Mouse (Mus musculus): ENCODE results near the gene Map4k4. TPM values are rescaled to one million over a fixed set of nuclear protein-coding genes. Genes with fewer than 3 reads are reported as not detected.

Gene Map4k4
- polyA plus RNA-seq, 1 experiment from 2014 or later = 58.8 TPM

- no peak for ATAC-seq (ENCODE audit: insufficient number of reproducible peaks, insufficient read depth, low FRiP score, low TSS enrichment)
- no peaks in the 10 kb centered on the region for H3K9me3 ChIP-seq
- H3K4me3 ChIP-seq = no peak overlapping the region
- no peaks in the 10 kb centered on the region for H3K4me1 ChIP-seq
- H3K9ac ChIP-seq = no peak overlapping the region
- 77% methylated on average over 13 of the region's 13 CpGs for WGBS
- no peak overlapping the region for H3K27ac ChIP-seq
- no peaks in the 10 kb centered on the region for H3K27me3 ChIP-seq
- peaks cover 87% of the 10 kb centered on the region for H3K36me3 ChIP-seq
- no peak overlapping the region for H3K4me2 ChIP-seq (replicated peaks)
These were observed 82.2 kb downstream of the Map4k4 start for GRCm38 (mm10) chr1:39982727-39983487.

GRCm38 (mm10) chr1:39984331-39984730 is 83.6 kb downstream of the Map4k4 start:
- no peaks in the 10 kb centered on the region for H3K4me1 ChIP-seq
- no peaks in the 10 kb centered on the region for H3K27me3 ChIP-seq
- no peak overlapping the region for H3K9ac ChIP-seq
- no peak overlapping the region for H3K27ac ChIP-seq
- no peak overlapping the region for H3K4me3 ChIP-seq
- no peak for ATAC-seq (ENCODE audit: insufficient number of reproducible peaks, insufficient read depth, low FRiP score, low TSS enrichment)
- peaks cover 84% of the 10 kb centered on the region for H3K36me3 ChIP-seq
- no peak overlapping the region for H3K4me2 ChIP-seq (replicated peaks)
- H3K9me3 ChIP-seq = no peaks in the 10 kb centered on the region
- WGBS = 87% methylated on average over 9 of the region's 9 CpGs

- ATAC-seq (ENCODE audit: insufficient number of reproducible peaks, insufficient read depth, low FRiP score, low TSS enrichment) = no peak
- Histone ChIP-seq H3K27ac (no peak overlapping the region), H3K36me3 (peaks cover 81% of the 10 kb centered on the region), H3K4me2 (replicated peaks) (no peak overlapping the region), H3K27me3 (no peaks in the 10 kb centered on the region), H3K4me1 (no peaks in the 10 kb centered on the region), H3K9me3 (no peaks in the 10 kb centered on the region), H3K9ac (no peak overlapping the region), H3K4me3 (no peak overlapping the region)
- 86% methylated on average over 9 of the region's 9 CpGs for WGBS
These were observed 86.1 kb downstream of the Map4k4 start for GRCm38 (mm10) chr1:39986820-39987219.

GRCm38 (mm10) chr1:39988841-39989240 is 88.1 kb downstream of the Map4k4 start:
- Histone ChIP-seq H3K36me3 (peaks cover 85% of the 10 kb centered on the region), H3K9ac (no peak overlapping the region), H3K9me3 (no peaks in the 10 kb centered on the region), H3K4me3 (no peak overlapping the region), H3K4me1 (no peaks in the 10 kb centered on the region), H3K4me2 (replicated peaks) (no peak overlapping the region), H3K27ac (no peak overlapping the region), H3K27me3 (no peaks in the 10 kb centered on the region)
- ATAC-seq (ENCODE audit: insufficient number of reproducible peaks, insufficient read depth, low FRiP score, low TSS enrichment) = no peak
- 85% methylated on average over 12 of the region's 12 CpGs for WGBS

GRCm38 (mm10) chr1:39990041-39990440 is 89.3 kb downstream of the Map4k4 start:
- no peak overlapping the region for H3K9ac ChIP-seq
- no peaks in the 10 kb centered on the region for H3K27me3 ChIP-seq
- no peaks in the 10 kb centered on the region for H3K9me3 ChIP-seq
- WGBS = 91% methylated on average over 9 of the region's 9 CpGs
- H3K4me2 ChIP-seq (replicated peaks) = no peak overlapping the region
- no peaks in the 10 kb centered on the region for H3K4me1 ChIP-seq
- H3K4me3 ChIP-seq = no peak overlapping the region
- ATAC-seq (ENCODE audit: insufficient number of reproducible peaks, insufficient read depth, low FRiP score, low TSS enrichment) = no peak
- peaks cover 87% of the 10 kb centered on the region for H3K36me3 ChIP-seq
- no peak overlapping the region for H3K27ac ChIP-seq

GRCm38 (mm10) chr1:39993921-39994320 is 93.2 kb downstream of the Map4k4 start:
- WGBS = 89% methylated on average over 7 of the region's 7 CpGs
- no peak overlapping the region for H3K27ac ChIP-seq
- ATAC-seq (ENCODE audit: insufficient number of reproducible peaks, insufficient read depth, low FRiP score, low TSS enrichment) = no peak
- H3K36me3 ChIP-seq = peaks cover 93% of the 10 kb centered on the region
- no peak overlapping the region for H3K9ac ChIP-seq
- H3K27me3 ChIP-seq = no peaks in the 10 kb centered on the region
- H3K4me1 ChIP-seq = no peaks in the 10 kb centered on the region
- H3K9me3 ChIP-seq = no peaks in the 10 kb centered on the region
- H3K4me2 ChIP-seq (replicated peaks) = no peak overlapping the region
- no peak overlapping the region for H3K4me3 ChIP-seq

GRCm38 (mm10) chr1:39995593-39995992 is 94.9 kb downstream of the Map4k4 start:
- no peak for ATAC-seq (ENCODE audit: insufficient number of reproducible peaks, insufficient read depth, low FRiP score, low TSS enrichment)
- H3K36me3 ChIP-seq = peaks cover 93% of the 10 kb centered on the region
- H3K4me3 ChIP-seq = no peak overlapping the region
- H3K4me2 ChIP-seq (replicated peaks) = no peak overlapping the region
- no peak overlapping the region for H3K27ac ChIP-seq
- no peak overlapping the region for H3K9ac ChIP-seq
- H3K27me3 ChIP-seq = no peaks in the 10 kb centered on the region
- H3K9me3 ChIP-seq = no peaks in the 10 kb centered on the region
- 93% methylated on average over 2 of the region's 2 CpGs for whole genome bisulfite sequencing
- H3K4me1 ChIP-seq = no peaks in the 10 kb centered on the region

- WGBS = 81% methylated on average over 16 of the region's 16 CpGs
- H3K27ac ChIP-seq = no peak overlapping the region
- peaks cover 90% of the 10 kb centered on the region for H3K36me3 ChIP-seq
These were observed 99.8 kb downstream of the Map4k4 start for GRCm38 (mm10) chr1:40000476-40000875.

GRCm38 (mm10) chr1:40000899-40001298 is 100.2 kb downstream of the Map4k4 start:
- 72% methylated on average over 5 of the region's 5 CpGs for WGBS
- no peaks in the 10 kb centered on the region for H3K9me3 ChIP-seq
- H3K9ac ChIP-seq = no peak overlapping the region
- no peaks in the 10 kb centered on the region for H3K27me3 ChIP-seq
- ATAC-seq (ENCODE audit: insufficient number of reproducible peaks, insufficient read depth, low FRiP score, low TSS enrichment) = no peak
- peaks cover 90% of the 10 kb centered on the region for H3K36me3 ChIP-seq
- no peak overlapping the region for H3K27ac ChIP-seq
- no peak overlapping the region for H3K4me3 ChIP-seq
- no peaks in the 10 kb centered on the region for H3K4me1 ChIP-seq
- H3K4me2 ChIP-seq (replicated peaks) = no peak overlapping the region

More at GRCm38 (mm10) chr1:40000476-40000875, 99.8 kb downstream of the Map4k4 start:
- Histone ChIP-seq H3K9me3 (no peaks in the 10 kb centered on the region), H3K27me3 (no peaks in the 10 kb centered on the region), H3K9ac (no peak overlapping the region), H3K4me2 (replicated peaks) (no peak overlapping the region), H3K4me3 (no peak overlapping the region), H3K4me1 (no peaks in the 10 kb centered on the region)
- ATAC-seq (ENCODE audit: insufficient number of reproducible peaks, insufficient read depth, low FRiP score, low TSS enrichment) = no peak

- Histone ChIP-seq H3K27ac (no peak overlapping the region), H3K36me3 (peaks cover 90% of the 10 kb centered on the region), H3K9me3 (no peaks in the 10 kb centered on the region), H3K9ac (no peak overlapping the region), H3K27me3 (no peaks in the 10 kb centered on the region), H3K4me1 (no peaks in the 10 kb centered on the region), H3K4me2 (replicated peaks) (no peak overlapping the region), H3K4me3 (no peak overlapping the region)
- 68% methylated on average over 4 of the region's 4 CpGs for WGBS
- ATAC-seq (ENCODE audit: insufficient number of reproducible peaks, insufficient read depth, low FRiP score, low TSS enrichment) = no peak
These were observed 101.5 kb downstream of the Map4k4 start for GRCm38 (mm10) chr1:40002129-40002727.

- Histone ChIP-seq H3K4me1 (no peaks in the 10 kb centered on the region), H3K9ac (no peak overlapping the region), H3K27ac (no peak overlapping the region), H3K4me2 (replicated peaks) (no peak overlapping the region), H3K36me3 (peaks cover 89% of the 10 kb centered on the region), H3K4me3 (no peak overlapping the region), H3K27me3 (no peaks in the 10 kb centered on the region), H3K9me3 (no peaks in the 10 kb centered on the region)
- peak; percentile 41; the same call in 1 of the 2 replicates for ATAC-seq (ENCODE audit: insufficient number of reproducible peaks, insufficient read depth, low FRiP score, low TSS enrichment)
- 97% methylated on average over 4 of the region's 4 CpGs for WGBS
These were observed 105.4 kb downstream of the Map4k4 start for GRCm38 (mm10) chr1:40006043-40006651.

GRCm38 (mm10) chr1:40007962-40008471 is 107.3 kb downstream of the Map4k4 start:
- WGBS = 84% methylated on average over 17 of the region's 17 CpGs
- Histone ChIP-seq H3K4me3 (no peak overlapping the region), H3K36me3 (peaks cover 93% of the 10 kb centered on the region), H3K27ac (no peak overlapping the region), H3K4me1 (no peaks in the 10 kb centered on the region), H3K9me3 (no peaks in the 10 kb centered on the region), H3K9ac (no peak overlapping the region), H3K4me2 (replicated peaks) (no peak overlapping the region), H3K27me3 (no peaks in the 10 kb centered on the region)
- no peak for ATAC-seq (ENCODE audit: insufficient number of reproducible peaks, insufficient read depth, low FRiP score, low TSS enrichment)

Data from embryonic facial prominence, embryonic 12.5 days (tissue).